Mouse (Mus musculus): ENCODE data around the gene Wrb. TPM values are rescaled to one million over a fixed set of nuclear protein-coding genes. Genes with fewer than 3 reads are reported as not detected.

Wrb gene
- total and polyA plus RNA-seq, 2 experiments from 2014 or later = 180 to 193 TPM

GRCm38 (mm10) chr16:96145814-96146213, 607 bp downstream of the Wrb start:
- WGBS = under 1% methylated on average over 5 of the region's 5 CpGs
- Histone ChIP-seq H3K27me3 (ENCODE audit: insufficient read depth, low read length) (no peaks in the 10 kb centered on the region), H3K27ac (ENCODE audit: low read depth, low read length) (peak overlapping the region; percentile 74; the same call in 1 of the 2 replicates), H3K36me3 (ENCODE audit: insufficient read depth) (no peaks in the 10 kb centered on the region), H3K4me2 (ENCODE audit: low read depth) (peak overlapping the region; percentile 60), H3K9ac (peak overlapping the region; percentile 66), H3K9me3 (ENCODE audit: low read length) (no peaks in the 10 kb centered on the region), H3K4me1 (ENCODE audit: insufficient read depth) (no peaks in the 10 kb centered on the region), H3K4me3 (ENCODE audit: low read depth, low read length) (peak overlapping the region; percentile 64)
- no peak for DNase-seq
- TF ChIP-seq CTCF (IDR thresholded peaks at IDR 0.05; ENCODE audit: low read depth) = no peak
- no peak for ATAC-seq

- Histone ChIP-seq H3K9me3 (ENCODE audit: low read length) (no peaks in the 10 kb centered on the region), H3K27me3 (ENCODE audit: insufficient read depth, low read length) (no peaks in the 10 kb centered on the region), H3K9ac (no peak overlapping the region), H3K36me3 (ENCODE audit: insufficient read depth) (peaks cover 15% of the 10 kb centered on the region), H3K27ac (ENCODE audit: low read depth, low read length) (no peak overlapping the region), H3K4me3 (ENCODE audit: low read depth, low read length) (no peak overlapping the region), H3K4me1 (ENCODE audit: insufficient read depth) (no peaks in the 10 kb centered on the region), H3K4me2 (ENCODE audit: low read depth) (no peak overlapping the region)
- WGBS = 80% methylated on average over 6 of the region's 6 CpGs
- no peak for TF ChIP-seq CTCF (IDR thresholded peaks at IDR 0.05; ENCODE audit: low read depth)
- ATAC-seq (no peak), DNase-seq (no peak)
Observed at GRCm38 (mm10) chr16:96148834-96149233, 3.6 kb downstream of the Wrb start.

DNA sequence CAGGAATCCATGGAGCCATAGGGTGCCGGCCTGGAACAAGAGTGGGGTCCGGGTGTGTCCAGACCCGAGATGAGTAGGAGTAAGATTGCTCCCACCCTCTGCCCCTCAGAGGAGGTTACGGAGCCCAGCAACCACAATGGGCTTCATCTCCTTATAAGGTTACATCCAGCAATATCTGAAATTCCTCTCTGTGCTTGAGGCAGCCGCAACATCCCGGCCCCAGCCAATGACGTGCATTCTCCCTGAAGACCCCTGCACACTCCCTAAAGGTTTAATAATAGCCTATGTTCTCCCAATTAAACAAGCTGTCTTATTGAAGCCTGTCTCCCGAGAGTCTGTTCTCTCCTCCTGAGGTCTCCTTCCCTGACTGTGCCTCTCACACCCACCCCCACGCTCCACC, 4.1 kb downstream of the Wrb start:
- DNase-seq (no peak), ATAC-seq (no peak)
- Histone ChIP-seq H3K4me2 (ENCODE audit: low read depth) (no peak overlapping the region), H3K27ac (ENCODE audit: low read depth, low read length) (no peak overlapping the region), H3K4me3 (ENCODE audit: low read depth, low read length) (no peak overlapping the region), H3K4me1 (ENCODE audit: insufficient read depth) (no peaks in the 10 kb centered on the region), H3K27me3 (ENCODE audit: insufficient read depth, low read length) (no peaks in the 10 kb centered on the region), H3K9me3 (ENCODE audit: low read length) (no peaks in the 10 kb centered on the region), H3K9ac (no peak overlapping the region), H3K36me3 (ENCODE audit: insufficient read depth) (peaks cover 20% of the 10 kb centered on the region)
- WGBS = 77% methylated on average over 9 of the region's 9 CpGs
- no peak for TF ChIP-seq CTCF (IDR thresholded peaks at IDR 0.05; ENCODE audit: low read depth)

- no peak for TF ChIP-seq CTCF (IDR thresholded peaks at IDR 0.05; ENCODE audit: low read depth)
- Histone ChIP-seq H3K9me3 (ENCODE audit: low read length) (no peaks in the 10 kb centered on the region), H3K4me3 (ENCODE audit: low read depth, low read length) (no peak overlapping the region), H3K9ac (no peak overlapping the region), H3K4me1 (ENCODE audit: insufficient read depth) (no peaks in the 10 kb centered on the region), H3K27me3 (ENCODE audit: insufficient read depth, low read length) (no peaks in the 10 kb centered on the region), H3K36me3 (ENCODE audit: insufficient read depth) (peaks cover 32% of the 10 kb centered on the region), H3K27ac (ENCODE audit: low read depth, low read length) (no peak overlapping the region), H3K4me2 (ENCODE audit: low read depth) (no peak overlapping the region)
- 65% methylated on average over 4 of the region's 4 CpGs for WGBS
- no peak for DNase-seq
- no peak for ATAC-seq
Observed at GRCm38 (mm10) chr16:96150995-96151394, 5.8 kb downstream of the Wrb start.

DNA sequence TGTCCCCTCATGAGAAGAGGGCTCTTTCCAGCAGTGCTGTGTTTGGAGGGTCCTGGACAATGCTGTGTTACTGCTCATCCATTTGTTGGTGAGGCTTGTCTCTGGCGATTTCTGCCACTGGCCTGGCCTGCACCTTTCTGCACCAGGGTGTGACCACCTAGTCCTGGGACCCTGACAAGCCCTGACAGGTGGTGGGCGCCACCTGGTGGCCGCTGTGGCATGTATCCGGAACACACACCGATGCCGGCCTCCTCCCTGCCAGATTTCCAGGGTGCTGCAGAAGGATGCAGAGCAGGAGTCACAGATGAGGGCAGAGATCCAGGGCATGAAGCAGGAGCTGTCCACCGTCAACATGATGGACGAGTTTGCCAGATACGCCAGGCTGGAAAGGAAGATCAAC, 6.3 kb downstream of the Wrb start:
- Histone ChIP-seq H3K4me1 (ENCODE audit: insufficient read depth) (no peaks in the 10 kb centered on the region), H3K9me3 (ENCODE audit: low read length) (no peaks in the 10 kb centered on the region), H3K27me3 (ENCODE audit: insufficient read depth, low read length) (no peaks in the 10 kb centered on the region), H3K9ac (no peak overlapping the region), H3K4me3 (ENCODE audit: low read depth, low read length) (no peak overlapping the region), H3K27ac (ENCODE audit: low read depth, low read length) (no peak overlapping the region), H3K4me2 (ENCODE audit: low read depth) (no peak overlapping the region), H3K36me3 (ENCODE audit: insufficient read depth) (peaks cover 32% of the 10 kb centered on the region)
- 20% methylated on average over 9 of the region's 9 CpGs for WGBS
- DNase-seq (peak; percentile 63), ATAC-seq (peak; percentile 61)
- TF ChIP-seq CTCF (IDR thresholded peaks at IDR 0.05; ENCODE audit: low read depth) = peak; percentile 93

GRCm38 (mm10) chr16:96154476-96154875, 9.3 kb downstream of the Wrb start:
- Histone ChIP-seq H3K36me3 (ENCODE audit: insufficient read depth) (peaks cover 36% of the 10 kb centered on the region), H3K27me3 (ENCODE audit: insufficient read depth, low read length) (no peaks in the 10 kb centered on the region), H3K4me1 (ENCODE audit: insufficient read depth) (peaks cover 6% of the 10 kb centered on the region; the same call in 1 of the 2 replicates), H3K4me2 (ENCODE audit: low read depth) (no peak overlapping the region), H3K9ac (no peak overlapping the region), H3K4me3 (ENCODE audit: low read depth, low read length) (no peak overlapping the region), H3K27ac (ENCODE audit: low read depth, low read length) (no peak overlapping the region), H3K9me3 (ENCODE audit: low read length) (no peaks in the 10 kb centered on the region)
- WGBS = 90% methylated on average over 2 of the region's 2 CpGs
- no peak for ATAC-seq
- TF ChIP-seq CTCF (IDR thresholded peaks at IDR 0.05; ENCODE audit: low read depth) = no peak
- no peak for DNase-seq

- no peak overlapping the region for H3K4me3 ChIP-seq (ENCODE audit: low read depth, low read length)
- ATAC-seq (no peak), DNase-seq (peak; percentile 57)
- H3K27ac ChIP-seq (ENCODE audit: low read depth, low read length) = no peak overlapping the region
- H3K27me3 ChIP-seq (ENCODE audit: insufficient read depth, low read length) = no peaks in the 10 kb centered on the region
- H3K4me2 ChIP-seq (ENCODE audit: low read depth) = no peak overlapping the region
- no peaks in the 10 kb centered on the region for H3K9me3 ChIP-seq (ENCODE audit: low read length)
- 61% methylated on average over 8 of the region's 8 CpGs for WGBS
- peaks cover 6% of the 10 kb centered on the region; the same call in 1 of the 2 replicates for H3K4me1 ChIP-seq (ENCODE audit: insufficient read depth)
- no peak overlapping the region for H3K9ac ChIP-seq
- TF ChIP-seq CTCF (IDR thresholded peaks at IDR 0.05; ENCODE audit: low read depth) = no peak
- peaks cover 36% of the 10 kb centered on the region for H3K36me3 ChIP-seq (ENCODE audit: insufficient read depth)
Observed at GRCm38 (mm10) chr16:96156019-96156418, 10.8 kb downstream of the Wrb start.
